Comparison of ENCODE assay signal across 28 mouse cellular contexts in genomic region chr17:44640910-44641309, GRCm38 (mm10).
"Had no signal": no experiment of that assay in that cellular context is flagged by ENCODE, and none has a peak within 500 bp of the region (broad histone marks: within the 10 kb centered on the region; RNA-seq: fewer than 3 reads in every experiment).

No protein-coding gene starts in this region.

- ATAC-seq: hindbrain, embryonic 16.5 days; inflammation-experienced regulatory T-cells, adult 6 months; intestine, embryonic 15.5 days; intestine, postnatal 0 days had no signal

- H3K9me3 ChIP-seq: heart, embryonic 13.5 days; heart, embryonic 15.5 days; hindbrain, embryonic 10.5 days; hindbrain, embryonic 12.5 days; intestine, embryonic 15.5 days; limb, embryonic 10.5 days; limb, embryonic 12.5 days; liver, embryonic 13.5 days; liver, embryonic 15.5 days had no signal

- DNase-seq: gastrocnemius, postnatal 14 days; gastrocnemius, postnatal 36 days; heart, adult 2 months; heart, postnatal 14 days; heart, postnatal 4 days; kidney, adult 18-20 months; kidney, adult 8-10 months; kidney, postnatal 10 days; kidney, postnatal 25 days; kidney, postnatal 4 days; liver; liver, embryonic 13.5 days had no signal

- H3K27me3 ChIP-seq: heart, embryonic 13.5 days; heart, embryonic 15.5 days; hindbrain, embryonic 12.5 days; intestine, embryonic 15.5 days; liver, embryonic 13.5 days; liver, embryonic 15.5 days had no signal

- H3K4me2 ChIP-seq: heart, embryonic 11.5 days; heart, embryonic 13.5 days; heart, embryonic 15.5 days; hindbrain, embryonic 12.5 days; hindbrain, embryonic 14.5 days; intestine, embryonic 15.5 days; limb, embryonic 12.5 days; liver, embryonic 11.5 days; liver, embryonic 13.5 days; liver, embryonic 15.5 days had no signal

- H3K9ac ChIP-seq: heart, embryonic 13.5 days; heart, embryonic 15.5 days; hindbrain, embryonic 12.5 days; hindbrain, embryonic 14.5 days; intestine, embryonic 15.5 days; limb, embryonic 12.5 days; liver, embryonic 13.5 days; liver, embryonic 15.5 days had no signal

- H3K4me1 ChIP-seq: heart, embryonic 15.5 days; intestine, embryonic 15.5 days had no signal

- H3K27ac ChIP-seq: heart, adult 2 months; heart, embryonic 13.5 days; heart, embryonic 15.5 days; hindbrain, embryonic 10.5 days; hindbrain, embryonic 12.5 days; hindbrain, embryonic 14.5 days; intestine, embryonic 15.5 days; layer of hippocampus, adult 2 months; left cerebral cortex, adult 2 months; limb, embryonic 10.5 days; limb, embryonic 12.5 days; liver, embryonic 13.5 days; liver, embryonic 15.5 days had no signal

- H3K4me3 ChIP-seq: heart, adult 2 months; heart, embryonic 13.5 days; heart, embryonic 15.5 days; hindbrain, embryonic 10.5 days; hindbrain, embryonic 12.5 days; intestine, embryonic 15.5 days; layer of hippocampus, adult 2 months; left cerebral cortex, adult 2 months; limb, embryonic 10.5 days; limb, embryonic 12.5 days; liver, embryonic 13.5 days; liver, embryonic 15.5 days had no signal

- H3K36me3 ChIP-seq: heart, embryonic 13.5 days; heart, embryonic 15.5 days; hindbrain, embryonic 10.5 days; hindbrain, embryonic 12.5 days; intestine, embryonic 15.5 days; limb, embryonic 10.5 days; limb, embryonic 12.5 days; liver, embryonic 13.5 days; liver, embryonic 15.5 days had no signal
